Mouse (Mus musculus) CH12.LX (cell line): ENCODE measurements around the gene Thg1l. TPM values are rescaled to one million over a fixed set of nuclear protein-coding genes. Genes with fewer than 3 reads are reported as not detected.

Source experiments
- DNase-seq: peaks from one replicate; pipeline ENCODE4 v3.0.0-alpha.2; 2013; ENCODE audit errors: extremely low read depth
- H3K27ac ChIP-seq: 2 replicates; pipeline ENCODE4 v1.5.1; 2012; ENCODE audit warnings: low read depth, mild to moderate bottlenecking, control low read depth, moderate library complexity; ENCODE audit not compliant: insufficient read depth
- H3K27me3 ChIP-seq: replicated peaks from 2 replicates; pipeline ENCODE3; 2012; ENCODE audit warnings: inconsistent platforms
- H3K36me3 ChIP-seq, 2 experiments: replicated peaks in 1 of 2; 2 replicates each; pipeline versions ENCODE3 to v1.6.1; 2012; ENCODE audit warnings: inconsistent platforms in 1 of 2, low read length in 1 of 2, mild to moderate bottlenecking in 1 of 2, mixed read lengths in 1 of 2, moderate library complexity in 1 of 2; ENCODE audit not compliant: control insufficient read depth in 1 of 2, insufficient read depth in 1 of 2
- H3K4me1 ChIP-seq, 2 experiments: 2 replicates each; pipeline ENCODE4 v1.6.1; 2012; ENCODE audit warnings: inconsistent platforms in 1 of 2, moderate library complexity in 1 of 2; ENCODE audit not compliant: insufficient read depth in 2 of 2, control insufficient read depth in 1 of 2
- H3K4me2 ChIP-seq: 2 replicates; pipeline ENCODE4 v1.6.1; 2012; ENCODE audit warnings: low read depth, mild to moderate bottlenecking, control low read depth; ENCODE audit not compliant: poor library complexity, insufficient read depth, severe bottlenecking
- H3K4me3 ChIP-seq, 3 experiments: fragments of 150-350 bp in 1 of 3; sonication (generic) in 1 of 3; replicated peaks in 1 of 3; 2 replicates each; pipeline versions ENCODE3 to v1.5.1; 2011 to 2012; ENCODE audit warnings: low read depth in 2 of 3, low read length in 2 of 3, mild to moderate bottlenecking in 2 of 3, moderate library complexity in 2 of 3, control low read depth in 1 of 3, improper control_type of control experiment in 1 of 3, inconsistent platforms in 1 of 3, mixed read lengths in 1 of 3; ENCODE audit not compliant: poor library complexity in 1 of 3
- H3K79me2 ChIP-seq: replicated peaks from 2 replicates; pipeline ENCODE4 v1.6.1; 2012; ENCODE audit warnings: mild to moderate bottlenecking, moderate library complexity; ENCODE audit not compliant: control insufficient read depth, poor library complexity, insufficient read depth, severe bottlenecking; ENCODE audit errors: extremely low read depth
- H3K9ac ChIP-seq: 2 replicates; pipeline ENCODE4 v1.6.1; 2012; ENCODE audit warnings: low read depth, mild to moderate bottlenecking, control low read depth, moderate library complexity; ENCODE audit not compliant: insufficient read depth
- H3K9me3 ChIP-seq: replicated peaks from 2 replicates; pipeline ENCODE3; 2012; ENCODE audit warnings: low read length, inconsistent platforms, mixed read lengths
- CHD2 ChIP-seq: IDR thresholded peaks from 2 replicates; pipeline ENCODE4 v1.6.1; 2011; ENCODE audit warnings: low read length, improper control_type of control experiment
- CTCF ChIP-seq, 2 experiments: IDR thresholded peaks in 1 of 2; conservative IDR thresholded peaks in 1 of 2; 2 replicates each; pipeline ENCODE4 v1.5.1; 2011 to 2012; ENCODE audit warnings: low read depth in 2 of 2, low read length in 2 of 2, improper control_type of control experiment in 1 of 2, inconsistent platforms in 1 of 2, mild to moderate bottlenecking in 1 of 2, moderate library complexity in 1 of 2
- ELF1 ChIP-seq: IDR thresholded peaks from 2 replicates; pipeline ENCODE4 v1.6.1; 2014; ENCODE audit warnings: low read depth, mild to moderate bottlenecking, inconsistent platforms, low read length, improper control_type of control experiment
- ETS1 ChIP-seq: conservative IDR thresholded peaks from 2 replicates; pipeline ENCODE4 v1.6.1; 2012; ENCODE audit warnings: low read depth, mild to moderate bottlenecking, inconsistent platforms, low read length, improper control_type of control experiment, moderate library complexity
- HCFC1 ChIP-seq: IDR thresholded peaks from 2 replicates; pipeline ENCODE4 v1.6.1; 2012; ENCODE audit warnings: low read depth, mild to moderate bottlenecking, inconsistent platforms, low read length, improper control_type of control experiment
- JUN ChIP-seq: IDR thresholded peaks from 2 replicates; pipeline ENCODE4 v1.6.1; 2011; ENCODE audit warnings: low read depth, mild to moderate bottlenecking, low read length, improper control_type of control experiment, moderate library complexity; ENCODE audit not compliant: insufficient read depth
- JUND ChIP-seq: conservative IDR thresholded peaks from 2 replicates; pipeline ENCODE4 v1.6.1; 2011; ENCODE audit warnings: low read depth, low read length, improper control_type of control experiment
- KAT2A ChIP-seq: IDR thresholded peaks from 2 replicates; pipeline ENCODE4 v1.6.1; 2012; ENCODE audit warnings: low read length, improper control_type of control experiment, inconsistent platforms; ENCODE audit not compliant: insufficient replicate concordance
- MAFK ChIP-seq: IDR thresholded peaks from 2 replicates; pipeline ENCODE4 v1.6.1; 2011; ENCODE audit warnings: low read length, improper control_type of control experiment; ENCODE audit not compliant: insufficient replicate concordance
- MAX ChIP-seq: IDR thresholded peaks from 2 replicates; pipeline ENCODE4 v1.6.1; 2011; ENCODE audit warnings: low read length, improper control_type of control experiment
- MAZ ChIP-seq: IDR thresholded peaks from 2 replicates; pipeline ENCODE4 v1.6.1; 2012; ENCODE audit warnings: low read depth, mild to moderate bottlenecking, inconsistent platforms, low read length, improper control_type of control experiment, moderate library complexity
- MYC ChIP-seq: IDR thresholded peaks from 2 replicates; pipeline ENCODE4 v1.6.1; 2011; ENCODE audit warnings: low read depth, mild to moderate bottlenecking, improper control_type of control experiment, low read length
- POLR2AphosphoS2 ChIP-seq: IDR thresholded peaks from 2 replicates; pipeline ENCODE4 v1.6.1; 2011; ENCODE audit warnings: low read depth, low read length, improper control_type of control experiment
- RCOR1 ChIP-seq: conservative IDR thresholded peaks from 2 replicates; pipeline ENCODE4 v1.6.1; 2012; ENCODE audit warnings: low read depth, mild to moderate bottlenecking, inconsistent platforms, low read length, improper control_type of control experiment
- SIN3A ChIP-seq: IDR thresholded peaks from 2 replicates; pipeline ENCODE4 v1.6.1; 2012; ENCODE audit warnings: low read length, improper control_type of control experiment, inconsistent platforms
- TCF12 ChIP-seq: IDR thresholded peaks from 2 replicates; pipeline ENCODE4 v1.6.1; 2014; ENCODE audit warnings: low read depth, mild to moderate bottlenecking, inconsistent platforms, low read length, improper control_type of control experiment
- UBTF ChIP-seq: IDR thresholded peaks from 2 replicates; pipeline ENCODE4 v1.6.1; 2012; ENCODE audit warnings: low read depth, mild to moderate bottlenecking, inconsistent platforms, low read length, improper control_type of control experiment, moderate library complexity
- USF1 ChIP-seq: IDR thresholded peaks from 2 replicates; pipeline ENCODE4 v1.6.1; 2014; ENCODE audit warnings: low read depth, mild to moderate bottlenecking, inconsistent platforms, low read length, improper control_type of control experiment
- USF2 ChIP-seq: conservative IDR thresholded peaks from 2 replicates; pipeline ENCODE4 v1.6.1; 2011; ENCODE audit warnings: low read depth, low read length, improper control_type of control experiment
- ZMIZ1 ChIP-seq: IDR thresholded peaks from 2 replicates; pipeline ENCODE4 v1.6.1; 2012; ENCODE audit warnings: low read depth, mild to moderate bottlenecking, inconsistent platforms, low read length, improper control_type of control experiment
- ZNF384 ChIP-seq: IDR thresholded peaks from 2 replicates; pipeline ENCODE4 v1.6.1; 2012; ENCODE audit warnings: low read depth, low read length, improper control_type of control experiment, inconsistent platforms
- dilution Hi-C: fragments of 300-500 bp; cut with MboI; formaldehyde crosslinking; loops from 2 replicates; pipeline ENCODE4 v1.14.3; 2020; ENCODE audit warnings: low sequenced_read_pairs; ENCODE audit not compliant: extremely low pct_unique_long_range_greater_than_20kb, extremely low pct_ligation_motif_present
- in situ Hi-C: fragments of 300-500 bp; cut with MboI; formaldehyde crosslinking; loops from 3 replicates; pipeline ENCODE4 v1.14.3; 2019; ENCODE audit warnings: low sequenced_read_pairs, low pct_ligation_motif_present, low pct_unique_long_range_greater_than_20kb, mixed read lengths
- polyA plus RNA-seq: library from polyadenylated mRNA; unstranded; fragments of >175 nt; gene quantifications from 2 replicates; pipeline ENCODE4 v1.2.1, GENCODE M21; 2012; ENCODE audit warnings: low read depth; ENCODE audit not compliant: insufficient read length
- total RNA-seq, 2 experiments: library from RNA; depleted of rRNA; stranded (reverse); fragments of 300-350 nt in 1 of 2; fragments of >200 nt in 1 of 2; gene quantifications; 2 replicates each; pipeline ENCODE4 v1.2.3; 2012 to 2014

Thg1l gene
- total and polyA plus RNA-seq, 3 experiments: 32.7 to 60.0 (median 45.6) TPM

DNA sequence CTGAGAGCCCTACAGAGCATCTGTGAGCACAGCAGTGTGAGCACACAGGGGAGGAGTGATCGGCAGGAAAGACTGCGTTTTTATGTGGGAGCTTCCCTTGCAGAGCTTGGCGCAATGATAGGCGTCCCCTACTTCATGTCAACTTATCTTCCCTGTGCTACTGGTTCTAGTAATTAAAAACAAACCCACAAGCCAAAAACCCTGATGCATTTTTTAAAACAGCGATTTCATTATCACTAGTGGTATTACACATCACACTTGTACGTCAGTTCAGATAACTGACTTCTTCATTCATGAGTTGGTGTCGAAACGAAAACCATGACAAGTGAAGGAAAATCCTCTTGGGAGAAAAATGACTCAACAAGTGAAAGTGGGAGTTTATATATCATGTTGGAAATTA, 16.4 kb downstream of the Thg1l start:
- dilution Hi-C loops: no loop called here
- no peak overlapping the region for H3K9ac ChIP-seq
- no peak overlapping the region for H3K27ac ChIP-seq
- H3K4me2 ChIP-seq: no peak overlapping the region
- no peaks in the 10 kb centered on the region for H3K9me3 ChIP-seq
- H3K27me3 ChIP-seq: no peaks in the 10 kb centered on the region
- H3K4me1 ChIP-seq: peaks cover 0 to 15% of the 10 kb centered on the region in 2 experiments; a peak in 3 of 4 replicates
- H3K79me2 ChIP-seq: no peaks in the 10 kb centered on the region
- in situ Hi-C loops: no loop called here
- DNase-seq: no peak
- H3K4me3 ChIP-seq: no peak overlapping the region
- TF ChIP-seq KAT2A (no peak), ZNF384 (no peak), USF1 (no peak), MYC (no peak), ETS1 (no peak), ELF1 (no peak), MAFK (no peak), JUN (no peak), RCOR1 (no peak)
- H3K36me3 ChIP-seq: peaks cover 19 to 78% of the 10 kb centered on the region in 2 experiments

DNA sequence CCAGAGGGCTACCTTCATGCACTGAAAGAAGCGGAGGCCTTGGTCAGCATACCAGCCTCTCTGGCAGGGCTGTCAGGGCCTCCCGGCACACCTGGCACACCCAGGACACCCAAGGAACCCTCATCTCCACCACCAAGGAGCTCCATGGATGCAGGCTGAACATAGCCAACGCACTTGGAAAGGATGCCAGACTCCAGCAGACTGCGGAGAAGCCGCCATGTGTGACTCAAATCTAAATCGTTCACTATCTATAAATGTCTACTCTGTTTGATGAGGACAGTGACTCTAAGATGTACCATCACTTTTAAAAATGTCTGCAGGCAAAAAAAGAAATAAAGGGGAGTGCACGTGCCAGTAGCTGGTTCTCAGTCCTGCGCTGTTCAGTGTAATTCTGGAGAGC, 17.8 kb downstream of the Thg1l start:
- no peaks in the 10 kb centered on the region for H3K9me3 ChIP-seq
- dilution Hi-C loops (no loop called here), in situ Hi-C loops (no loop called here)
- no peaks in the 10 kb centered on the region for H3K27me3 ChIP-seq
- no peak overlapping the region for H3K4me3 ChIP-seq
- no peaks in the 10 kb centered on the region for H3K79me2 ChIP-seq
- H3K4me1 ChIP-seq: peaks cover 0 to under 1% of the 10 kb centered on the region in 2 experiments; a peak in 1 of 4 replicates
- no peak overlapping the region for H3K9ac ChIP-seq
- H3K4me2 ChIP-seq: no peak overlapping the region
- H3K27ac ChIP-seq: no peak overlapping the region
- peaks cover 32 to 88% of the 10 kb centered on the region in 2 experiments for H3K36me3 ChIP-seq
- TF ChIP-seq ETS1 (no peak), HCFC1 (no peak), MAZ (no peak), UBTF (no peak), CHD2 (no peak), USF2 (no peak), JUND (no peak), CTCF (conservative IDR thresholded peaks at IDR 0.05 in 1 of 2, IDR thresholded peaks at IDR 0.05 in 1 of 2; ENCODE audit: low read depth in 2 of 2, low read length in 2 of 2) (no peak), ZMIZ1 (no peak), MAX (no peak), MAFK (no peak), TCF12 (no peak), SIN3A (no peak), JUN (no peak), POLR2AphosphoS2 (no peak)
- no peak for DNase-seq
